9 mouse cellular contexts compared by ENCODE assay signal in genomic region chr4:137484586-137484985, GRCm38 (mm10). TPM values are rescaled to one million over a fixed set of nuclear protein-coding genes. Genes with fewer than 3 reads are reported as not detected.
A peak's percentile ranks its signal among the peaks of the same experiment; 100 is the strongest.
DNase-seq lines count a peak whose midpoint lies in the region; ATAC-seq lines count a peak whose summit lies in the region.
"Had no signal": no experiment of that assay in that cellular context is flagged by ENCODE, and none has a peak within 500 bp of the region (broad histone marks: within the 10 kb centered on the region; RNA-seq: fewer than 3 reads in every experiment).

No protein-coding gene starts in this region.

- no peak overlapping the region for H3K4me3 ChIP-seq in lung, embryonic 15.5 days
- H3K4me3 ChIP-seq in stomach, embryonic 16.5 days (replicated peaks; ENCODE audit: low read length): no peak overlapping the region

- H3K36me3 ChIP-seq in lung, embryonic 15.5 days: no peaks in the 10 kb centered on the region
- no peaks in the 10 kb centered on the region for H3K36me3 ChIP-seq in stomach, embryonic 16.5 days (ENCODE audit: control insufficient read depth, insufficient read depth, low read length)

- H3K27me3 ChIP-seq in lung, embryonic 15.5 days: no peaks in the 10 kb centered on the region
- H3K27me3 ChIP-seq in stomach, embryonic 16.5 days (ENCODE audit: control insufficient read depth, insufficient read depth, low read length): no peaks in the 10 kb centered on the region

- no peak overlapping the region for H3K4me2 ChIP-seq in lung, embryonic 15.5 days
- H3K4me2 ChIP-seq in stomach, embryonic 16.5 days (ENCODE audit: low read depth, low read length): no peak overlapping the region

- 39% methylated on average over 7 of the region's 7 CpGs for WGBS in lung, embryonic 15.5 days
- 66% methylated on average over 7 of the region's 7 CpGs for WGBS in stomach, embryonic 16.5 days

- H3K27ac ChIP-seq in lung, embryonic 15.5 days: peak overlapping the region; percentile 93
- H3K27ac ChIP-seq in stomach, embryonic 16.5 days (ENCODE audit: low read length): peak overlapping the region; percentile 66

- no peak for ATAC-seq in lung, embryonic 15.5 days (ENCODE audit: borderline replicate concordance, extremely low read depth, low FRiP score, low TSS enrichment)
- ATAC-seq in stomach, embryonic 16.5 days (ENCODE audit: insufficient read depth, low FRiP score): no peak

- H3K9me3 ChIP-seq in lung, embryonic 15.5 days: no peaks in the 10 kb centered on the region
- H3K9me3 ChIP-seq in stomach, embryonic 16.5 days (replicated peaks; ENCODE audit: control insufficient read depth, low read length): no peaks in the 10 kb centered on the region

- H3K4me1 ChIP-seq in lung, embryonic 15.5 days: peaks cover 94% of the 10 kb centered on the region
- H3K4me1 ChIP-seq in stomach, embryonic 16.5 days (ENCODE audit: control insufficient read depth, insufficient read depth, low read length): peaks cover 81% of the 10 kb centered on the region

- intact Hi-C loops in heart, postnatal 14 days (cut with DNase I): no loop called here

- H3K9ac ChIP-seq in lung, embryonic 15.5 days: 0 out of 2 replicates have a peak overlapping the region, but pooled peaks have one; percentile 6
- peak overlapping the region; percentile 48 for H3K9ac ChIP-seq in stomach, embryonic 16.5 days (ENCODE audit: low read length)

- DNase-seq in lung, adult 18-20 months: no peak
- DNase-seq in cerebellum, adult 8-10 months: peak; percentile 83
- DNase-seq in heart, postnatal 14 days: peak; percentile 75 to 81
- peak; percentile 80 to 87 for DNase-seq in kidney, postnatal 4 days
- no peak for DNase-seq in spleen, postnatal 36 days (ENCODE audit: low spot score in 2 of 2)
- no peak for DNase-seq in layer of hippocampus, adult 11-12 months (ENCODE audit: low spot score)

RNA-seq across cellular contexts. Expression of gene Hspg2, which starts 16.0 kb away (rescaled TPM):
- polyA plus RNA-seq in lung, embryonic 15.5 days (2015; fragmentation: Nextera tagmentation; extraction: Ambion mirVana): 32.0 and 32.1 TPM in 2 replicates
- total RNA-seq in heart, postnatal 14 days (2021): 100 to 1,000 TPM; 436 to 447 TPM
- polyA plus RNA-seq in stomach, embryonic 16.5 days (2015; fragmentation: Nextera tagmentation; extraction: Ambion mirVana): 29.5 and 31.7 TPM in 2 replicates

RNA-seq across cellular contexts. Expression of gene 1700013G24Rik, which starts 31.5 kb away (rescaled TPM):
- not detected in 2 replicates for polyA plus RNA-seq in lung, embryonic 15.5 days (2015; fragmentation: Nextera tagmentation; extraction: Ambion mirVana)
- not detected for total RNA-seq in heart, postnatal 14 days (2021)
- not detected in 2 replicates for polyA plus RNA-seq in stomach, embryonic 16.5 days (2015; fragmentation: Nextera tagmentation; extraction: Ambion mirVana)
- total RNA-seq: ES-E14 had no signal

RNA-seq across cellular contexts. Expression of gene Cela3b, which starts 54.2 kb away (rescaled TPM):
- 0.16 and 0.94 TPM in 2 replicates for polyA plus RNA-seq in lung, embryonic 15.5 days (2015; fragmentation: Nextera tagmentation; extraction: Ambion mirVana)
- total RNA-seq in heart, postnatal 14 days (2021): not detected
- polyA plus RNA-seq in stomach, embryonic 16.5 days (2015; fragmentation: Nextera tagmentation; extraction: Ambion mirVana): 406 and 529 TPM in 2 replicates
- total RNA-seq: ES-E14 had no signal

Comparison
In these comparisons a context has a peak if more than half of its experiments do, and no peak if none do; other contexts are left out.
1. DNase-seq: peak in cerebellum, adult 8-10 months (single experiment), heart, postnatal 14 days (2 of 2) and kidney, postnatal 4 days (2 of 2); none in lung, adult 18-20 months (0 of 2), spleen, postnatal 36 days (0 of 2) and layer of hippocampus, adult 11-12 months (single experiment).
2. RNA of gene Cela3b, which starts 54.2 kb away (polyA plus RNA-seq): 406 to 529 TPM in stomach, embryonic 16.5 days; 0.16 to 0.94 TPM in lung, embryonic 15.5 days; every median in the first group is over 100 times any median in the second.